Mouse (Mus musculus) natural killer cell, adult 2 months (primary cell): Measurements from ENCODE around the gene C330021F23Rik.

ENCODE experiments used
- DNase-seq, 2 experiments: peaks; one replicate each; pipeline ENCODE4 v3.0.0; 2022; ENCODE audit warnings: low spot score in 2 of 2

The C330021F23Rik gene

DNA sequence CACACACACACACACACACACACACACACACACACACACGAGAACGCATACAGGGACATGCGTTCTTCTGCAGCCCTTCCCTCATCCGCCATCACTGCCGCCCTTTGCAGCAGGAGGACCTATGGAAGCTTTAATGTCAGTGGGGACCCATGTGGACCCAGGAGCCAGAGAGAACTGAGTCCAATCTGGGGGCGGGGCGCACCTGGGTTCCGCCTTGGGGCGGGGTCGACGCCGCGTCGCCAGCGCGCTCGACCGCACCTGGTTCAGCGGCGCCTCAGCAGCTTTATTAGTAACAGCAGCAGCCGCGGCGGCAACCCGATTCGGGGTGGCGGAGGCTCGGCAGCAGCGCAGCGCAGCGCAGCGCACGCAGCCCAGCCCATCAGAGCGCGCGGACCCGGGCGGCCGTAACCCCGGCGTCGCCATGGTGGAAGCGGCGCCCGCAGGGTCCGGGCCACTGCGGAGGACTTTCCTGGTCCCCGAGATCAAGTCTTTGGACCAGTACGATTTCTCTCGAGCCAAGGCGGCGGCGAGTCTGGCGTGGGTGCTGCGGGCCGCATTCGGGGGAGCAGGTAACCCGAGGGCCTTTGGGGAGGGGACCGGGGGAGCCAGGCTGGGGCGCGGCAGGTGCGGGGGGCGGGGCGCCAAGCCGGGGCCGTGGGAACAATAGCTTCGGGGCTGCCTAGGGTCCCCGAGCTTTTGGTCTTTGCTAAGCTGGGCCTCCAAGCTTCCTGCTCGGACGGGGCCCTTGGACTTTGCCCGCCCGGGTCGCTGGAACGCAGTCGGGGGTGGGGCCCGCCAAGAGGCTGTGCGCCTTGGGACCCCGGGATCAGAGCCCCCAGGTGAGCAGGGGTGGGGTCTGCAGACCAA is 19.8 kb downstream of the C330021F23Rik start:
- peak in 1 of 2 experiments; percentile 12 for DNase-seq

DNA sequence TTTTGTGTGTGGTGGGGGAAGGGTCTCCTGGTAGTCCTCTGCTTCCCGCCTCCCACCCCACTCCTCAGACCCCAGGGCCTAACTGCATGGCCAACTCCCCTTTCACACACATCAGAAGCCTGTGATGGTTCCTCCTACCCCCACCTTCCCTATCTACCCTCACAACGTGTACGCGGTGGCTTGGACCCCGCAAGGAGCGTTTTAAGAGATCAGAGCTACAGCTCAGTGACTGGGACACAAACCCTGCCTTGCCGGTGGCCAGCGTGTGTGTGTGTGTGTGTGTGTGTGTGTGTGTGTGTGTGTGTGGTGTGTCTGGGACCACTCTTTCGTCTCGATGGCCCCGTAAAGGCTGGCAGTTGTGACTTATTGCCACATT is 20.5 kb downstream of the C330021F23Rik start:
- no peak for DNase-seq

DNA sequence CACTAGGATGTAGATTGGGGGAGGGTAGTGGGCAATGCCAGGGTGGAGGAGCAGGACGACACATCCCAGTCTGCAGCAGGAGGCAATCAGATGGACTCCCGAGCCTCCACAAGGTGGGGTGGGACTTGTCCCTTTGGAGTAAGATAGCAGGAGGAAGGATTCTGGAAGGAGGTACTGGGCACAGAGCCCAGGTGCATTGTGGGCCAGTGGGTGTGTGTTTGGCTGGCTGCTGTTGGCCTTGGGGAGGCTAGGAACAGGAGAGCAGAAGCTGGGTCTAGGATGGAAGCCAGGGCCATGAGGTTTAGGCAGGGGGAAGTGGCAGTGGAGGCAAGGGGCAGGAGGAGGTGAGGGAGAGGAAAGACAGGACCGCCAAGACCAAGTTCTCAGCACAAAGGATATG is 25.7 kb downstream of the C330021F23Rik start:
- no peak for DNase-seq

DNA sequence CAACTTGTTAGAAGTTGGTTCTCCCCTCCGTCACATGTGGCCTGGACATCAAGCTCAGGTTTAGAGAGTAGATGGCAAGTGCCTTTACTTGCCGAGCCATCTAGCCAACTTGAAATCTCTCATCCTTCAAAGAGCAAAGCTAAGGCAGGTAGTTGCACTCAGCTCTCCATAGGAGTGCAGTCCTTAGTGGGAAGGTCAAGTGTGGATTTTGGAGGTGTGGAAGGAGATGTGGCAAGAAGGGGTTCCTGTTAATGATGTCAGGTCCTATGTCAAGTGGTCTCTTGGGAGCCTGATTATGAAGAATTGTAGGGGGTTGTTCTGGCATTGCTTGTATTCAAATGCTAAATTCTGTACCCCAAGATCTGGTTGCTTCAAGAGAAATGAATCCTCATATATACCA is 26.7 kb downstream of the C330021F23Rik start:
- DNase-seq, result no peak

DNA sequence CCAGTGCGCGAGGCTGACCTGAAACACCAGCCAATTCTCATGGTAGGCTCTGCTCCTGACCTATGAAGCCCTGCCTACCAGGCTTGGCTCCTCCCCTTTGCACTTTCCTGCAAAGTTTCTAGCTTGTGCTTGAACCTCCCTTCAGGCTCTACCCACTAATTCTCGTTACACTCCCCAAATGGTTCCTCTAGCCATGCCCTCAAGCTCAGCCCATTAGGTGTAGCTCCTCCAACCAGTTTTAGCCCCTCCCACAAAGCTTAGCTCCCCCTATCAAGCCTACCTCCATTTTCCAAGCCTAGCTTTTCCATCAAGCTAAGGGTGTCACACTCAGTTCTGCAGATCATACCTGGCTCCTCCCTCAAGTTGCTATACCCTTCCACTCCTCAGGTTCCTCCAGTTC is 30.3 kb downstream of the C330021F23Rik start:
- DNase-seq, result no peak

DNA sequence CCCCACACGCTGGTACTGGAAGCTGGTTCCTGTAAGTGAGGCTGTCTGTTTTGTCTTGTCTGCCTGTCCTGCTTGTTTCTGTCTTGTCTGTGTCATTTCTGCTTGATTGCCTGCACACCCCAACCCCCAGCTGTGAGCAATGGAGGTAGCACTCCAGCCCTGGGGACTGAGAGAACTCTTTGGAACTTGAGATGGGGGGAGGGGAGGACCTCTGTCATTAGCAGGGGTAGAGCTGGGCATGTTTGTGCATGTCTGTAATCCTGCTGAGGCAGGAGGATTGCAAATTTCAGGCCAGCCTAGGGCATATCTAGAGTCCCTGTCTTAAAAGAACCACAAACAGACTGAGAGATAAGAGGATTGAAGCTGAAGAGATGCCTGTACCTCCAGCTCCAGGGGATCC is 31.4 kb downstream of the C330021F23Rik start:
- DNase-seq, result no peak

DNA sequence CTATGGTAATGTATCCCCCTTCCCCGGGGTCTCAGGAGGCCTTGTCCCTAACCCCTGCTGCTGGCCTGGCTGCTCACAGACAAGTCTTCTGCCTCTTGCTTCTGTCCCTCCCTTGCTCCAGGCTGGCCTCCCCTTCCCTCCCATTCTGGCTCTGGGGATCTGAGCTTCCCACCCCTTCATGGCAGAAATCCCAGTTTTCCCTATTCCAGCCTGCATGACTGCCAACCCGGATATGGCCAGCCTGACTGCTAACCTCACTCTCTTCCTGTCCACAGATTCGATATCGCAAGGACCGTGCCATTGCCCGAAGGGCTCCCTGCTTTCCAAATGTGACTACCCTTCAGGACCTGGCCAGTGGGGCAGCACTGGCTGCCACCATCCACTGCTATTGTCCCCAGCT is 32.6 kb downstream of the C330021F23Rik start:
- no peak for DNase-seq

DNA sequence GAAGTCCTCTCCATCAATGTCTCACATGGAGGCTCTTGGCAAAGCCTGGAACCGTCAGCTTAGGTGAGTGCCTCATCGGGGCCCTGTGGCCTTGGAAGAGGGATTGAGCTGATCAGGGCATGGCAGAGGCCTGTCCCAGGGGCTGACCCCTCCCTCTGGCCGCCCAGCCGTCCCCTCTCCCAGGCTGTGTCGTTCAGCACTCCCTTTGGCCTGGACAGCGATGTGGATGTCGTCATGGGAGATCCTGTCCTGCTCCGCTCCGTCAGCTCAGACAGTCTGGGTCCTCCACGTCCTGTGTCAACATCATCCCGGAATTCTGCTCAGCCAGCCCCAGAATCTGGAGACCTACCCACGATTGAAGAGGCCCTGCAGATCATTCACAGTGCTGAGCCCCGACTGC is 35.6 kb downstream of the C330021F23Rik start:
- no peak for DNase-seq

DNA sequence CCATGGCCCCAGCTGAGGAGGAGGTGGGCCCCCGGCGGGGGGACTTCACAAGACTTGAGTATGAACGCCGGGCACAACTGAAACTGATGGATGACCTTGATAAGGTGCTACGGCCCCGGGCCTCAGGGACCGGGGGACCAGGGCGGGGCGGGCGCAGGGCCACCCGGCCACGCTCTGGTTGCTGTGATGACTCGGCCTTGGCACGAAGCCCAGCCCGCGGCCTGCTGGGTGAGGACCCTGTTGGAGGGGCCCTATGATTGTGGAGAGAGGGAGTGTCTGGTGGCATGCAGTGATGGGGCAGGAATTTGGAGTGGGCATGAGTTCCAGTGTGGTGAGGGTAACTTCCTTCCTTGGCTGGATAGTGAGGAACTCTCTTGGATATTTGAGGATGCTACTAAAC is 38.8 kb downstream of the C330021F23Rik start:
- DNase-seq, result no peak

DNA sequence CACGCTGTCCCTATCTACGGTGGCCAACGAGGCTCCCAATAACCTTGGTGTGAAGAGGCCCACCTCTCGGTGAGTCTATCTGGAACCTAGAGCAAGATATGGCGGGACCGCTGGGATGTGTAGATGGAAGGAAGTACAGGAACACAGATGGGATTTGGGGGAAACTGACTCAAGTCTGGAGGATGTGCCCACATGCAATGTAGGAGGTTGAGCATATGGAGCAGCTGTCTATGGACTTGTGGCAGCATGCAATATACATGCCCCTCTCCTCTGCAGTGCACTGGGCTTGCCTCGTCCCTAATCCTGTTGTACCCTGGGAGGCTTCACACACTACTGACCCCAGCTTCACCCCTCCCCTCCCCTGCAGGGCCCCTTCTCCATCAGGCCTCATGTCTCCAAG is 40.0 kb downstream of the C330021F23Rik start:
- no peak for DNase-seq

DNA sequence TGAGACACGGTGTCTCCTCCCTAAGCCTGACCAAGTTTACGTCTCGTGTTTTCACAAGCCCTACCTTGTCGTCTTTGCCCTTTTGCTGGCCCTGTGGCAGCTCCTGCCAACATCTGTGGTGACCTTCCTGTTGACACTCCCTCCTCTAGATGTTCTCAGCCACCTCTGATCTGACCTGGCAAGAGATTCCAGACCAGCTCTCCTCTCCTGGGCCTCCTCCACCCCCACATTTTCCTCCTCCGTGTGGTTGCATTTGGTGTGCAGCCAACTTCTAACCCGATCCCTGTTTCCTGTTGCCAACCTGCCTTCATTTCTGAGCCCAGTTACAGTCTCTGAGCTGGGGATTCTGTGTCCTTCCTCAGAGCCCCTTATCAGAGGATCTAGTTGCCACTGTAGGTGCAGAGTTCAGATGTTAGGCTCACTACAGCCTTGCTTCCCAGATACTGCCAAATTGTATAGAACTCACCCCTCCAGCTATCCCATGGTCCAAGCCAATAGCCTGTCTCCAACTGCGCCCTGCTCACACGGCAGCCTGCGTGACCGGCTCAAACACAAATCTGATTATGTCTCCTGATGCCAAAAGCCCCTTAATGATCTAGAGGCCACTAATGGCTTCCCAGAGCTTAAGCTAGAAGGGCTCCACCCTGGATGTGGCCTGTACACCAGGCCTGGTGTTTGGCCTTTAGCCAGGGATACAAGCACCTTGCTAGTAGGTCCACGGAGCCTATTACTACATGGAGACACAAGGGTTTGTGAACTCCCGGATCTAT is 41.4 kb downstream of the C330021F23Rik start:
- DNase-seq, result no peak

DNA sequence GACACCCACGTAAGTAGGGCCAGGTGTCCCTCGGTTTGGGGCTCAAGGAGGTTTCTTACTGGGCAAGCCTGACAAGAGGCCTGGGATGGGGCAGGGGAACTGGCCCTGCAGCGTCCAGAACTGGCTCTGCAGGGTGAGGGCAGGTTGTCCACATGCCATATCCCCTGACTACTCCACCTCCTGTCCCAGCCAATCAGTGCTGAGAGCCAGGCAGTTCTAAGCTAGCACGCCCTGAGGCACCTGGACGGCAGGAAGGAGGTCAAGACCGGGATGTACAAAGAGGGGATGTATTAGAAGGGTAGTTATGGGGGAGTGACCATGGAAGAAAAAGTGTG is 42.0 kb downstream of the C330021F23Rik start:
- no peak for DNase-seq

DNA sequence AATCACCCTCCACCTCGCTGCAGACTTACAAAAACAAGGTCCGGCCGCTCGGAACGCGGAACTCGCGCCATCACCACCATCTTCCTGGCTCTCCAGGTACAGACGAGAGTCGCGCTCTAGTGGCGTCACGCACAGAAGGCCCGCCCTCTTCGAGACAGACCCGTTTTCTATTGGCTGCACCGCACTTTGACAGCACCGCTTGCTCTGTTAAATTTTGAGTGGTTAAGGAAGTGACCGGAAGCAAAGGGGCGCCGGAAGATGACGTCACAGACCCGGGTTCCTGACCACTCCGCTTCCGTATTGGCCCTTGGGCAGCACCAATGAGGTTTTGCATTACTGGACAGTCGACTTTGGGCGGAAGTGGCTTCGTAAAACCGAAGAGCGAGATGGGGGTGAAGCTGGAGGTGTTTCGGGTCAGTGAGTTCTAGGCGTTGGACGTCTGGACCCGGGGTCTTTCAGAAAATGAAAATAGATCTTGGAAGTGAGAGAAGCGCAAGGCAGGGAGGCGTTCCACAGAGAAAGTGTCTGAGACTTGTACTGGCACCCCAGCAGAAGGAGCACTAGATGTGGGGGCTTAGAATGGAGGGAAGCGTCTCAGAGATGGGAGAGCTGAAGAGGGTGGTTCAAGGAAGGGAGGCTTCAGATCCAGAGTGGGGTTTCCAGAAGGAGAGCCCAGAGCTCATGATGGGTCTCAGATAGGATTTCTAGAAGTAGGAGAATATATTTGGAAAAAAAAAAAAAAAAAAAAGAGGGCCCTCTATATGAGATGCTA is 53.6 kb downstream of the C330021F23Rik start, which contains the start of the genes Xab2 and Pet100:
Xab2 (minus strand) TSS at position 118 of the 772 bp plus-strand sequence.
Pet100 (plus strand) TSS at position 350 of the 772 bp plus-strand sequence.
- DNase-seq, result peak; percentile 99

DNA sequence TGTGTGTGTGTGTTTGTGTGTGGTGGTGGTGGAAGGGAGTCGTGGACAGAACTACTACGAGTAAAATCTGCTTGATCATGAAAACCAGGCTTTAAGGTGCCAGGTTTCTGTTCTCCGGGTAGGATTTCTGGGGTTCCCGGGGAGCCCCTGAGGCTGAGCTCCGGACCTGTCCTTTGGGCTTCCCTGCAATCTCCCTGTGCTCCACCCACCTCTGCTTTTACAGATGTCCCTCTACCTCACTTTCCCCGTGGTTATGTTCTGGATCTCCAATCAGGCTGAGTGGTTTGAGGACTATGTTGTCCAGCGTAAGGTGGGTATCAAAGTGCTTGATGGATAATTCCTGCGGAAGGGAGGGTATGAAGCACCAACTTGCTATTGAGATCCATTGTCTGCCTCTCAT is 54.3 kb downstream of the C330021F23Rik start:
- no peak for DNase-seq

DNA sequence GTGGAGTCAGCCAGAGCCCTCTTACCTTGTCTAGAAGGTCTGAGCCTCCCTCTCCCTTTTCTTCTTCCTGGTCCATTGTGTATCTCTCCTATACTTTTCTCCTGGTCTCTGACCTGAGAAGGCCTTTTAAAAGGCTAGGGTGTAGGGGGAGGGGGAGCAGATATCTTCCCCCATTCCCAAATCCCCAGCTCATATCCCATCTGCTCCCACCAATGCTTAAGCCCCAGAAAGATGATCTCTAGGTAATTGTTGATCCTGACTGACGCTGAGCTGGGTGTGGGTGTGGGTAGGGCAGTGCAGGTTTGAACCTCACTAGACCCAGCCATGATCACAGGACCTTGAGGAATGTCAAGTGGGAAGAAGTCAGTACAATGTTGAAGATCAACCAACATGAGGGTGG is 57.7 kb downstream of the C330021F23Rik start, which contains the start of gene Pcp2:
Pcp2 (minus strand) TSS at position 101 of the 400 bp plus-strand sequence.
- no peak for DNase-seq

DNA sequence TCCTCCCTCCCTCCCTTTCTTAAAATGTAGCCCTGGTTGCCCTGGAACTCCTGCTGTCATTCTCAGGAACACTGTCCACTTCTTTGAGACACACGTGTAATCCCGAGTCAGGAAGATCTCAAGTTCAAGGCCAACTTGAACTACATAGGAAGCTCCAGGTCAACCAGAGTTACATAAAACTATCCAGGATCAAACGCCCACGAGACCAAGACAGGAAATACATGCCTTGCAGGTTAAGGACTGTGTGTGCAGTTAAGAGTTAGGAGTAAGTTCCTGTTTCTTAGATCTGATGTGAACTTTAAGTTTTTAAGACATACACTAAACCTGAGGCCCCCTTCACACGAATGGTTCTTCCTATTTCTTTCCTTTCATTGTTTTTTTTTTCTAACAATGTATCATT is 59.2 kb downstream of the C330021F23Rik start:
- no peak for DNase-seq

DNA sequence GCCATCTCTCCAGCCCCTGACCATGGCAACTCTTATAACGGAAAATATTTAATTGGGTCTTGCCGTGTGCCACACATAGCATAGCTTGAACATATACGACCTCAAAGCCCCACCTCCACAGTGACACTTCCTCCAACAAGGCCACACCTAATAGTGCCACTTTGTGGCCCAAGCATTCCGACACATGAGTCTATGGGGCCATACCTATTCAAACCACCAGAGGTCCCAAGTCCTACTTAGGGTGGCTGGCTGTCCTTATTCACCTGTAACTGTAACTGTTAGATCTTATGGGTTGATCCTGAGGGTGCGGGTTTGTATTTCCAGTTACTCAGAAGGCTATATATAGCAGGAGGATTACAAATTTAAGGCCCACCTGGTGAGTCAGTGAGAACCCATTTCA is 60.2 kb downstream of the C330021F23Rik start:
- DNase-seq, result peak; percentile 26 to 62

DNA sequence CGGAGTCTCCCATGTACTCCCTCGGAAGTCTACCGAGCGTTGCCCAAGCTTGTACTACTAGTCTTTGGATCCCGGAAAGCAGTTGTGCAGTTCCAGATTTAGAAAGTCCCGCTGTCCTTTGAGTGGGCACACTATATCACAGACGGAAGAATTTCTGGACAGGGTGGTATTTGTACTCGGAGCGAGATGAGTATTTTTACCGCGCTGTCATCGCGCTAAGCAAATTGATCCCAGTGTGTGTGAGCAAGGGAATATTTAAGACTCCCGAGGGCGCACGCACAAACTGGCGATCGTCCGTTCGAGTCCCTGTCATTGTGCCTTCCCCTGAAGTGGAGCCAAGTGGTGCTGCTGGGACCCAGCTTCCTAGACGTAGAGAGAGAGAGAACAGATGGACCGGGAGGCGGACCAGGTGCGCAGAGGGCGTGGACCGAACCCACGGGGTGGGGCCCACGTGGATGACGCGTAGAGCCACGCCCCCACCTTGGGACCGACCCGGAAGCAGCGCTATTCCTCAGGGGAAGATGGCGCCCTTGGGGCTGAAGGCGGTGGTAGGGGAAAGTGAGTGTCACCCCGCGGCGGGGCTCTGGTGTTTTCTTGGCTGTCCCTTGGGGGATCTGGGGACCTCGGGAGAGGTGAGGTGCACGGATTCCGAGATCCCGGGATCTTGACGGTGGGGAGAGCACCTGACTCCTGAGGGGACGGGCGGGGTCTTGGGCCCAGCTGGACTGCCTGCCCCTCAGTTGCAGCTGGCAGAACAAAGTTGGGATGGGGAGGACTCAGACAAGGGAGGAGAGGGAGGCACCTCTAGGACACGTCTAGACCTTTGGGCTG is 63.1 kb downstream of the C330021F23Rik start, which contains the start of gene Stxbp2:
Stxbp2 (plus strand) TSS at position 309 of the 831 bp plus-strand sequence.
- DNase-seq, result peak; percentile 73 to 86

DNA sequence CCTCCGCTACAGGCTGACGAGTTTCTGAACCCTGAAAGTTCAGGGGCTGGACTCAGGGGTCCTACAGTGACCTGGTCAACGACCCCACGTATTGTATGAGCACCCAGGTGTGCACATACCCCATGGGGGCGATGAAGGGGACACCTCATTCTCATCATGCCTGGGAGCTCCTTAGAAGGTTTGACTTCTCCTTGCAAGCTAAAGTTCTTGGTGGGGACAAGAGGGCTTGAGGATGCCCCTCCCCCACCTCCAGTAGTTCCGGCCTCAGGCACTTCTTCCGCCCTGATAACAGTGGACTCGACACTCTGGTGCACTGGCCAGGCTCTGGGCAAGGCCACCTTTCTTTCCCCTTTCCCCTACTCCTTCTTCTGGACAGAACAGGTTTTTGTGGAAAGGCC is 63.7 kb downstream of the C330021F23Rik start:
- DNase-seq, result peak in 1 of 2 experiments; percentile 10
